Mouse (Mus musculus) heart, embryonic 13.5 days (tissue): ENCODE measurements around the gene Pknox1. TPM values are rescaled to one million over a fixed set of nuclear protein-coding genes. Genes with fewer than 3 reads are reported as not detected.
"Not testable (repeated sequence)": the region's sequence is repeated elsewhere in the genome, so short reads cannot be mapped to it uniquely, and the experiment has no call there.

ENCODE experiments used
- ATAC-seq: fragments of 200-750 bp; cut with Nextera tagmentation; 2 replicates; pipeline ENCODE4 v1.8.0; 2017; ENCODE audit warnings: moderate TSS enrichment; ENCODE audit not compliant: insufficient number of reproducible peaks, low FRiP score, low TSS enrichment; ENCODE audit errors: extremely low read depth
- H3K27ac ChIP-seq: fragments of 300-500 bp; sonication (generic); replicated peaks from 2 replicates; pipeline ENCODE4 v1.5.1; 2015; ENCODE audit warnings: moderate library complexity, mild to moderate bottlenecking, inconsistent platforms
- H3K27me3 ChIP-seq: fragments of 300-500 bp; sonication (generic); replicated peaks from 2 replicates; pipeline ENCODE4 v1.6.1; 2015; ENCODE audit warnings: mild to moderate bottlenecking, inconsistent platforms
- H3K36me3 ChIP-seq: fragments of 300-500 bp; sonication (generic); 2 replicates; pipeline ENCODE4 v1.6.1; 2015; ENCODE audit warnings: mild to moderate bottlenecking, inconsistent platforms
- H3K4me1 ChIP-seq: fragments of 300-500 bp; sonication (generic); 2 replicates; pipeline ENCODE4 v1.6.1; 2015; ENCODE audit warnings: inconsistent platforms
- H3K4me2 ChIP-seq: fragments of 300-500 bp; sonication (generic); 2 replicates; pipeline ENCODE4 v1.6.1; 2015; ENCODE audit warnings: inconsistent platforms, mild to moderate bottlenecking, moderate library complexity
- H3K4me3 ChIP-seq: fragments of 300-500 bp; sonication (generic); 2 replicates; pipeline ENCODE4 v1.5.1; 2015; ENCODE audit warnings: moderate library complexity, mild to moderate bottlenecking, inconsistent platforms
- H3K9ac ChIP-seq: fragments of 300-500 bp; sonication (generic); 2 replicates; pipeline ENCODE4 v1.6.1; 2015; ENCODE audit warnings: inconsistent platforms, mild to moderate bottlenecking, moderate library complexity
- H3K9me3 ChIP-seq: fragments of 300-500 bp; sonication (generic); 2 replicates; pipeline ENCODE4 v1.6.1; 2016; ENCODE audit warnings: inconsistent platforms
- WGBS: fragments of 180-500 bp; shearing (Covaris S2); methylation state at CpG from one replicate; pipeline ENCODE4 v1.1.7; 2015; ENCODE audit warnings: mixed read lengths; 5-methylcytosine and 5-hydroxymethylcytosine counted together
- polyA plus RNA-seq: library from polyadenylated mRNA; unstranded; fragments of >200 nt; fragmentation: Nextera tagmentation; extraction: Ambion mirVana; gene quantifications from 2 replicates; pipeline ENCODE4 v1.2.1, GENCODE M21; 2015

The Pknox1 gene
- polyA plus RNA-seq, 1 experiment from 2014 or later, result 14.7 TPM

DNA sequence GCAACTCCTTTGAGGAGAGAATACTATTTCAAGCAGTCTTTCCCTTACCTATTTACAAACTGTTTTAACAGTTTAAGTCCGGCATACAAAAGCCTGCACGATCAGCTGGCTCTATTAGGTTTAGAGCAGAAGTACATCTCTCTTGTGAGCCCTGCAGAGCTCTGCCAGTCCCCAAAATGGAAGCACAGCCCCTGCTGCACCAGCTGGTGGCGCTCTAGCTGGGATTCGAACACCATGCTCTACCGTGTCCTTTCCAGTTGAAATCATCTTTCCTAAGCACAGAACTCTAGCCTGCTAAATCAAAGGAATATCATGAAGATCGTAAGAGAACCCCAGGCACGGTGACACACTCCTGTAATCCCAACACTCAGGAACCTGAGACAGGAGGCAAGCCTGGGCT, 41.9 kb downstream of the Pknox1 start:
- no peak for ATAC-seq
- peaks cover 44% of the 10 kb centered on the region for H3K36me3 ChIP-seq
- H3K27ac ChIP-seq, result no peak overlapping the region
- H3K4me3 ChIP-seq, result no peak overlapping the region
- no peak overlapping the region for H3K4me2 ChIP-seq
- H3K4me1 ChIP-seq, result peaks cover 6% of the 10 kb centered on the region; the same call in 1 of the 2 replicates
- no peak overlapping the region for H3K9ac ChIP-seq
- H3K9me3 ChIP-seq, result no peaks in the 10 kb centered on the region
- 78% methylated on average over 7 of the region's 7 CpGs for WGBS
- H3K27me3 ChIP-seq, result no peaks in the 10 kb centered on the region

DNA sequence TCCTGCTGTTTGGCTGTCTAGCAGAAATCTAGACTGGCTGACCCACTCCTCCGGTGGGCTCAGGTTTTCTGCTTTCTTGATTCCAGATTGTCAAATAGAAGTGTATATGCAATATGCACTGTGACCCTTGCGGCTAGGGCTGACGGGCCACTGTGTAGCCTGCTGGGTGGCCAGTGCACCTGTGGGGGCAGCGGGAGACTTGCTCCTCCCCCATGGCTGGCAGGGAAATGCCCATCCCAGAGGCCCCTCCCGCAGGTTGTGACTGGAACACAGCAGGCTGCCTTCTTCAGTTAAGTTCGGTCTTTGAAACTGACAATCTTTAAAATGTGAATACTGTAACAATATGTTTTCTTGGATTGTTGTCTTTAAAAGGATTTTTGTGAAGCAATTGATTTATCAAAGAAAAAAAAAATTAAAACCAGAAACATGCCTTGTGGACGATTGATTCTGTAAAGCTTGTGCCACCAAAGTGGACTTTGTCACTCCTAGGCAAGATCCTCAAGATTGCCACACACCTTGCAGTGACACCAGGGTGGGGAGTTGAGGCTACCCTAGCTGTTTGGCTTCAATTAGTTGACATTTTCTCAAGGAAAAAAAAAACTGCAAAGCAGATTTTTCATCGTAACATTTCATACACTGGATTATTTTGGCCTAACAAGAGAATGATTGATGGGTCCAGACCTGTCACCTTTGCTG, 42.9 kb downstream of the Pknox1 start:
- ATAC-seq, result no peak
- Histone ChIP-seq H3K27me3 (no peaks in the 10 kb centered on the region), H3K9ac (no peak overlapping the region), H3K9me3 (no peaks in the 10 kb centered on the region), H3K4me2 (no peak overlapping the region), H3K27ac (no peak overlapping the region), H3K4me3 (no peak overlapping the region), H3K36me3 (peaks cover 36% of the 10 kb centered on the region), H3K4me1 (no peaks in the 10 kb centered on the region)
- 80% methylated on average over 8 of the region's 8 CpGs for WGBS

DNA sequence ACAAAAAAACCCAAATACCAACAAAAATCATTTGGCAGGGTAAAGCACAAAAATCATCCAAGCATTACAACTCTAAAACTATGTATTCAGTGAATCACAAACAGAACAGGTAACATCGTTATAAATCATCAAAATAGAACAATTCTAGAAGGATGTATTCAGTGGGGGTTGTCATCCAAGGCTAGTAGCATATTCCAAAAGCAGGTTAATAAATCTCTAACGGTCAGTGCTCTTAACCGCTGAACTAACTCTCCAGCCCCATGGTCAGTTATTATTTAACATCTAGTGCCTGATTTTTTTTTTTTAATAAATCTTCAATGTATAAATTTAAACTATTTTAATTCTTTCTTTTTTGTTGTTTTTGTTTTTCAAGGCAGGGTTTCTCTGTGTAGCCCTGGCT, 44.6 kb downstream of the Pknox1 start:
- not testable (repeated sequence) for H3K27ac ChIP-seq, H3K4me1 ChIP-seq

DNA sequence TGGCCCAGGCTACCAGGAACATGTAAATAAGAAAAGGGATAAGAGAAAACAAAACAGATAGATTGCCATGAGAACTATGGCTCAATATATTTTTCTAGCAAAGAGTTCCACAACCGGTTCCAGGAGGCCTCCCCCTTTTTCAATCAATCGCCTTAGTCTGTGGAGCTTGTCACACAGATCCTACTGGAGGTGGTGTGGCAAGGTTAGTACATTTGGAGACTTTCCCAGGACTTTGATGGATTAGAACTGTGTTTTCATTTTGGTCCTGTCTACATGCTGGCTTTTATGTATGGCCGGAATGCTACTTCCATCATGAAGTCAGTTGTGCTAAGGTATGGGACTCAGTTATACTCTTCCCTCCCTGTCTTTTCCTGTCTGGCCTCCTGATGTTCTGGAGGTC, 45.4 kb downstream of the Pknox1 start:
- ATAC-seq, result no peak
- Histone ChIP-seq H3K4me2 (no peak overlapping the region), H3K9me3 (no peaks in the 10 kb centered on the region), H3K4me1 (0 out of 2 replicates have a peak, but pooled peaks cover 2% of the 10 kb centered on the region), H3K27ac (no peak overlapping the region), H3K36me3 (peaks cover 12% of the 10 kb centered on the region), H3K27me3 (no peaks in the 10 kb centered on the region), H3K9ac (no peak overlapping the region), H3K4me3 (no peak overlapping the region)
- 86% methylated on average over 3 of the region's 3 CpGs for WGBS

More for the DNA sequence above, 44.6 kb downstream of the Pknox1 start:
- not testable (repeated sequence) for H3K9me3 ChIP-seq, H3K9ac ChIP-seq, H3K27me3 ChIP-seq, ATAC-seq, H3K4me2 ChIP-seq, H3K4me3 ChIP-seq
- H3K36me3 ChIP-seq, result peaks cover 20% of the 10 kb centered on the region
- 92% methylated on average over 3 of the region's 3 CpGs for WGBS

DNA sequence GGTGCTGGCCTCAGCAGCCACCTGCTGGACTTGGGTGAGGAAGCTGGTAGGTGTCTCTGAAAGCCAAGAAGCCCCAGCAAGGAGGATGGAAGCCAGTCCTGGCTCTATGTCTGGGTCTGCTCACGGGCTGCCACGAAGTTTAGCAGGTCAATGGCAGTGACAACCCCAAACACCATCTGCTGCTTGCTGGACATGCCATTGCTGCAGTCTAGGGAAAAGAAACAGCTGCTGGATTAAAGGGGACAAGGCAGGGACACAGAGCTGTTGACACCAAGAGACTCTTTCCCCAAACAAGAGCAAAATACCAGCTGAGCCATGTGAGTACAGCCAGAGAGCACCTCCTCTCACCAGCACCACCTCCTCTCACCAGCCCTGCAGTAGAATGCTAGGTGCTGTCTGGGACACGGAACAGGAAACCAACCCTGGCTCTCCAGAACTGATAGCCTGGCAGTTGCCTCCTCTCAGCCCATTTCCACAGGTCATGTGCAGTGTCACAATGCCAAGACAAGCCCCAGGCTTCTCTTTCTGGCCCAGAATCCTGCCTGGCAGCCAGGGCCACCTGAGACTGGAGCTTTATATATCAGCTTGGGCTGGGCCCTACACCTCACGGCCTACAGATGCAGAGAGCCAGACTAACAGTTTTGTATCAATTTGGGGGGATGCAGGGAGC, 48.7 kb downstream of the Pknox1 start:
- 45% methylated on average over 4 of the region's 4 CpGs for WGBS
- H3K4me3 ChIP-seq, result no peak overlapping the region
- no peaks in the 10 kb centered on the region for H3K27me3 ChIP-seq
- no peak for ATAC-seq
- H3K4me2 ChIP-seq, result no peak overlapping the region
- H3K4me1 ChIP-seq, result 0 out of 2 replicates have a peak, but pooled peaks cover 2% of the 10 kb centered on the region
- no peak overlapping the region for H3K27ac ChIP-seq
- no peaks in the 10 kb centered on the region for H3K9me3 ChIP-seq
- H3K9ac ChIP-seq, result no peak overlapping the region
- no peaks in the 10 kb centered on the region for H3K36me3 ChIP-seq

DNA sequence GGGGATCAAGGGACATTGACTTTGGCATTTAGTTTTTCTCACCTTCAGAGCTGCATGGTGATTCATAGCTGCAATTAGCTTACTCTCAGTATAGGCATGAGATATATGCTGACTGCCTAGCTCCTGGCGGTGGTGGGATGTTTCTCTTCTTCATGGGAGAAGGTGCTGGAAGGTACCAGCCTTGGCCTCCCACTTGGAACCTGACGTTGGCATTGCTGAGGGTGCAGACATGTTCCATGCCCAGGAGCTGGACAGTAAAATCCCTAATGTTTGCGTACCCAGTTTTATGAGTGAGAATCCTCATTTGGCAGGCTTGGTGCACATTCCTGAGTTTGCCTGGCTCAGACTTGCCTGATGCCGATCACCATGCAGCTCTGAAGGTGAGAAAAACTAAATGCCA, 58.6 kb downstream of the Pknox1 start:
- Histone ChIP-seq H3K36me3 (no peaks in the 10 kb centered on the region), H3K9me3 (0 out of 2 replicates have a peak, but pooled peaks cover 4% of the 10 kb centered on the region), H3K4me2 (no peak overlapping the region), H3K27ac (no peak overlapping the region), H3K4me3 (no peak overlapping the region), H3K9ac (no peak overlapping the region), H3K27me3 (no peaks in the 10 kb centered on the region), H3K4me1 (no peaks in the 10 kb centered on the region)
- no peak for ATAC-seq
- 78% methylated on average over 4 of the region's 4 CpGs for WGBS

DNA sequence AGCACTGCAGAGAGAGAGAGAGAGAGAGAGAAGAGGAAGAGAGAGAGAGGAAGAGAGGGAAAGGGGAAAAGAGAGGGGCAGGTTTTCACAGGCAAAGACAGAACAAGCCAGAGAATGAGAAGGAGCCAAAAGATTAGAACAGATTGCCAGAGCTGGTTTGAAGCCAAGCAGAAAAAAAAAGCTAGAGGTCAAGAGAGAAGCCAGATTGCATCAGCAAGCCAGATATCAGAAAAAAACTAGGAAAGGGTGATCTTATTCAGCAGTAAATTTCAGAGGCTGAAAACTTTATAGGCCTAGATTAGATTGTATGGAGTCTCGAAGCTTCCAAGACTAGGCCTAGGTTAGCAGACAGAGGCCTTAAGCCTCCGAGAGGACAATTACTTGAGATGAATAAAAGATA, 63.4 kb downstream of the Pknox1 start:
- no peak for ATAC-seq
- H3K4me2 ChIP-seq, result no peak overlapping the region
- 0 out of 2 replicates have a peak, but pooled peaks cover 7% of the 10 kb centered on the region for H3K9me3 ChIP-seq
- H3K36me3 ChIP-seq, result no peaks in the 10 kb centered on the region
- H3K27ac ChIP-seq, result no peak overlapping the region
- no peak overlapping the region for H3K9ac ChIP-seq
- no peaks in the 10 kb centered on the region for H3K27me3 ChIP-seq
- H3K4me3 ChIP-seq, result no peak overlapping the region
- WGBS, result 77% methylated on average over 2 of the region's 2 CpGs
- no peaks in the 10 kb centered on the region for H3K4me1 ChIP-seq

DNA sequence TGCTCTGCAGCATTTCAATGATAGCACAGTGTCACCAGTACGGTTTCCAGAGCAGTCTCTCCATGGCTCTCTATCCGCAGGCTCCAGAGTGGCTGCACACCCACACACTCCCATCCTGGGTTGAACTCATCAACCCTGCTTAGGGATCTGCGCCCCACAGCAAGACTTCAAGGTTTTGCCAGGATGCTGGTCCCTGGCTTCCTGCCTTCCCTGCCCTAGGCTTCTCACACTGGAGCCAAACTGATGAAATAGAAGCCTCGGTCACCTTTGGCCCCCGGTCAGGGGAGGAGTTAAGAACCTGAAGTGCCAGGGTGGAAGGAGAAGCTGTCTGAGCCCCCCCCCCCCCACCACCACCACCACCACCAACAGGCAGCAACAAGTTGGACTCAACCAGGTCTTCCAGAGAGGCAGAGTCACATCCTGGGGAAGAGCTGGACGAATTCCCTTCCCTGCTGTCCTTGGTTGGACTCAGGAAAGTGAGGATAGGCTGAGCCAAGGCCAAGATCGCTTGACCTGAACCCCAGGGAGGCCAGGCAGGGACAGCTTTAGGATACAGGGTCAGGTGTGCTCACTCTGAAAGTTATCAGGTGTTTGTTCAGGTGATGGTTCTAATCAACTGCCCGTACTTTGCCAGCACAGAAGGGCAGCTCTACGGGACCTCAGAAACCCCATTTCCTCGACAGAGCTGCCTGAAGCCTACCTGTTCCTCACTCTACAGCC, 66.7 kb downstream of the Pknox1 start:
- no peak overlapping the region for H3K4me3 ChIP-seq
- peaks cover 4% of the 10 kb centered on the region for H3K4me1 ChIP-seq
- H3K9me3 ChIP-seq, result 0 out of 2 replicates have a peak, but pooled peaks cover 7% of the 10 kb centered on the region
- no peak overlapping the region for H3K27ac ChIP-seq
- H3K27me3 ChIP-seq, result peaks cover 16% of the 10 kb centered on the region
- no peaks in the 10 kb centered on the region for H3K36me3 ChIP-seq
- H3K4me2 ChIP-seq, result no peak overlapping the region
- ATAC-seq, result no peak
- H3K9ac ChIP-seq, result no peak overlapping the region
- 60% methylated on average over 10 of the region's 10 CpGs for WGBS

DNA sequence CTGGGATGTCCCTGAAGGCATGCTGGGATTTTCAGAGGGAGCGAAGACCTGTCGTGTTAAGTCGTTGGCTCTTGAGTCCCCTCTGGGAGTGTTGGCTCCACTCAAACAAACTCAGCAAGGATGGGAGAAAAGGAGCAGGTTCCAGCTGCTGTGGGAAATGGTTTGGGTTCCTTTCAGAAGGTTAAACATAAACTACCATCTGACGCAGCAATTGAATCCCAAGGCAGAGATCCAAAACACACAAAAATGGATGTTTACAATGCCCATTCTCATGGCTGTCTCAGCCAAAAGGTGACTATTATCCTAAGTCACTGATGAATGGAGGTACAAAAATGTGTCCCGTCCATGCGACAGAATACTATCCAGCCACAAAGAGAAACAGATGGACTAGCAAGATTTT, 68.5 kb downstream of the Pknox1 start:
- Histone ChIP-seq H3K9me3 (0 out of 2 replicates have a peak, but pooled peaks cover 3% of the 10 kb centered on the region), H3K4me1 (peaks cover 19% of the 10 kb centered on the region), H3K36me3 (no peaks in the 10 kb centered on the region), H3K4me2 (no peak overlapping the region), H3K27ac (no peak overlapping the region), H3K27me3 (peaks cover 22% of the 10 kb centered on the region), H3K4me3 (no peak overlapping the region), H3K9ac (no peak overlapping the region)
- ATAC-seq, result no peak
- WGBS, result 76% methylated on average over 6 of the region's 6 CpGs

DNA sequence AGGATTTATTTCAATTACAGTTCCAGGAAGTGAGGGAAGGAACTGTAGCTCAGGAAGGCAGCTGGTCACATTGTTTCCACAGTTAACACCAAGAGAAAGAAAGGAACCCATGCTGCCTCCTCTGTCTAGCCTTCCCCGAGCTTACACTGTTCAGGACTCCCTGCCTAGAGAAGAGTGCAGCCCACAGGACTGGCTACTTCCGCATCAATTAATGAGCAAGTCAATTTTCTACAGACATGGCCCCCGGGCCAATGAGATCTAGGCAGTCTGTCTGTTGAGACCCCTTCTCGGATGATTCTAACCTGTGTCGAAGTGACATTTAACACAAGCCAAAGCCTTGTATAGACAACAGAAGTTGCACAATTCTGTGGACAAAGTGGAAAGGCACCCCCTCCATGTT, 70.4 kb downstream of the Pknox1 start:
- H3K27me3 ChIP-seq, result peaks cover 25% of the 10 kb centered on the region
- no peaks in the 10 kb centered on the region for H3K36me3 ChIP-seq
- no peaks in the 10 kb centered on the region for H3K9me3 ChIP-seq
- no peak overlapping the region for H3K4me2 ChIP-seq
- WGBS, result 68% methylated on average over 5 of the region's 5 CpGs
- no peak overlapping the region for H3K4me3 ChIP-seq
- H3K9ac ChIP-seq, result no peak overlapping the region
- ATAC-seq, result no peak
- H3K4me1 ChIP-seq, result peaks cover 27% of the 10 kb centered on the region
- no peak overlapping the region for H3K27ac ChIP-seq

DNA sequence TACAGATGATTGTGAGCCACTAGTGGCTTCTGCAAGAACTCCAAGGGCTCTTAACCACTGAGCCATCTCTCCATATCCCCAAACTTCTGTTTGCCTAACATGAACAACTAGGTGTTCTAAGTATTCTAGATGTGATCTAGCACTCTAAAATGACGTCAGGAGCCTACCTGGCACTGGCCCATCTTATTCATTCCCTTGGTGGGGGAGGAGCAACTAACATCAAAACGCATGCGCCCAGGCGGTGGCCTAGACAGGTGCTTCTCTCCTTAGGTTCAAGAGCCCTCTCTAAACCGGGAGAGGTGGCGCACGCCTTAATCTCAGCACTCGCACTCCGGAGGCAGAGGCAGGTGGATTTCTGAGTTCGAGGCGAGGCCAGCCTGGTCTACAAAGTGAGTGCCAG, 71.2 kb downstream of the Pknox1 start:
- Histone ChIP-seq H3K4me3 (peak overlapping the region; percentile 61), H3K27ac (no peak overlapping the region), H3K9me3 (no peaks in the 10 kb centered on the region), H3K4me1 (peaks cover 30% of the 10 kb centered on the region), H3K9ac (no peak overlapping the region), H3K36me3 (no peaks in the 10 kb centered on the region), H3K4me2 (peak overlapping the region; percentile 97; the same call in 1 of the 2 replicates), H3K27me3 (peaks cover 25% of the 10 kb centered on the region)
- no peak for ATAC-seq
- WGBS, result 44% methylated on average over 11 of the region's 11 CpGs
